ENCODE assay signal across 8 mouse cellular contexts in genomic region chr17:21516201-21517129, GRCm38 (mm10). TPM values are rescaled to one million over a fixed set of nuclear protein-coding genes. Genes with fewer than 3 reads are reported as not detected.
DNase-seq lines count a peak whose midpoint lies in the region; ATAC-seq and TF ChIP-seq lines count a peak whose summit lies in the region.

No protein-coding gene starts in this region.

- peak overlapping the region; percentile 86 for H3K27ac ChIP-seq in ES-Bruce4 (ENCODE audit: insufficient read depth, low read length)
- H3K27ac ChIP-seq in forebrain, embryonic 11.5 days (ENCODE audit: low read depth, low read length) = peak overlapping the region; percentile 80
- peak overlapping the region; percentile 65 for H3K27ac ChIP-seq in thymus, adult 2 months (ENCODE audit: control insufficient read depth, insufficient read depth, low read length)

- H3K4me3 ChIP-seq in ES-Bruce4 (ENCODE audit: low read depth, low read length) = peak overlapping the region; percentile 99
- H3K4me3 ChIP-seq in forebrain, embryonic 11.5 days (ENCODE audit: low read depth, low read length) = peak overlapping the region; percentile 44
- H3K4me3 ChIP-seq in lung, adult 2 months (replicated peaks; ENCODE audit: extremely low read depth, low read depth, low read length) = peak overlapping the region; percentile 99
- H3K4me3 ChIP-seq in thymus, adult 2 months (ENCODE audit: control insufficient read depth, insufficient read depth, low read length) = peak overlapping the region; percentile 54

- WGBS in forebrain, embryonic 11.5 days = 2% methylated on average over 37 of the region's 37 CpGs
- WGBS in lung, adult 2 months = under 1% methylated on average over 37 of the region's 37 CpGs
- 1% methylated on average over 37 of the region's 37 CpGs for WGBS in thymus, adult 2 months

- intact Hi-C loops in heart, postnatal 10 days (cut with DNase I) = loop anchor here (1.0 to 10.0 kb wide), 3 partner anchors 18 to 284 kb away; partner anchors contain the start of gene Zfp54

- peak; percentile 45 for DNase-seq in c-Kit-positive CD71-negative TER-119-negative erythroid progenitor cells, embryonic 14.5 days (ENCODE audit: low read depth)
- DNase-seq in forebrain, embryonic 11.5 days (ENCODE audit: low spot score) = peak; percentile 86
- peak; percentile 83 to 84 for DNase-seq in heart, postnatal 10 days
- peak; percentile 80 to 87 for DNase-seq in kidney, postnatal 4 days
- DNase-seq in lung, adult 2 months = peak; percentile 70
- peak; percentile 60 for DNase-seq in thymus, adult 2 months

- ATAC-seq in forebrain, embryonic 11.5 days (replicated peaks; ENCODE audit: low FRiP score) = peak; percentile 89
- peak; percentile 62 for ATAC-seq in neutrophil, adult 5-6 weeks (ENCODE audit: extremely low read depth, insufficient number of reproducible peaks, low FRiP score, poor library complexity, severe bottlenecking)

- H3K4me2 ChIP-seq in forebrain, embryonic 11.5 days (ENCODE audit: low read depth, low read length, severe bottlenecking) = peak overlapping the region; percentile 77

- TF ChIP-seq POLR2A in ES-Bruce4 (IDR thresholded peaks at IDR 0.05; ENCODE audit: insufficient read depth, low read length) = peak; percentile 58
- TF ChIP-seq POLR2A in lung, adult 2 months (IDR thresholded peaks at IDR 0.05; ENCODE audit: borderline replicate concordance, extremely low read depth, low read depth, low read length) = peak; percentile 73; the same call in 1 of the 2 replicates
- TF ChIP-seq POLR2A in thymus, adult 2 months (IDR thresholded peaks at IDR 0.05; ENCODE audit: control insufficient read depth, extremely low read depth, insufficient read depth, low read length, poor library complexity) = no peak

- no peaks in the 10 kb centered on the region for H3K9me3 ChIP-seq in ES-Bruce4 (replicated peaks; ENCODE audit: control insufficient read depth, insufficient read depth, low read length, poor library complexity, severe bottlenecking)
- H3K9me3 ChIP-seq in forebrain, embryonic 11.5 days (ENCODE audit: control insufficient read depth, low read length) = no peaks in the 10 kb centered on the region

- H3K9ac ChIP-seq in ES-Bruce4 (ENCODE audit: low read depth, poor library complexity, severe bottlenecking) = peak overlapping the region; percentile 93
- peak overlapping the region; percentile 76 for H3K9ac ChIP-seq in forebrain, embryonic 11.5 days (ENCODE audit: low read length)

- H3K36me3 ChIP-seq in ES-Bruce4 (ENCODE audit: control insufficient read depth, insufficient read depth, low read length, poor library complexity, severe bottlenecking) = no peaks in the 10 kb centered on the region
- H3K36me3 ChIP-seq in forebrain, embryonic 11.5 days (ENCODE audit: control insufficient read depth, insufficient read depth, low read length) = no peaks in the 10 kb centered on the region
- H3K36me3 ChIP-seq in thymus, adult 2 months (ENCODE audit: control insufficient read depth, insufficient read depth, low read length) = no peaks in the 10 kb centered on the region

- no peaks in the 10 kb centered on the region for H3K4me1 ChIP-seq in ES-Bruce4 (ENCODE audit: control insufficient read depth, insufficient read depth, low read length)
- H3K4me1 ChIP-seq in forebrain, embryonic 11.5 days (replicated peaks; ENCODE audit: control insufficient read depth, insufficient read depth, low read length) = no peaks in the 10 kb centered on the region
- peaks cover 4% of the 10 kb centered on the region; the same call in 1 of the 2 replicates for H3K4me1 ChIP-seq in lung, adult 2 months (ENCODE audit: control insufficient read depth, insufficient read depth, low read length)
- no peaks in the 10 kb centered on the region for H3K4me1 ChIP-seq in thymus, adult 2 months (replicated peaks; ENCODE audit: control insufficient read depth, insufficient read depth, low read length)

- TF ChIP-seq EP300 in ES-Bruce4 (IDR thresholded peaks at IDR 0.05; ENCODE audit: insufficient read depth, low read depth, low read length) = no peak

- no peaks in the 10 kb centered on the region for H3K27me3 ChIP-seq in ES-Bruce4 (ENCODE audit: control insufficient read depth, insufficient read depth, low read length, poor library complexity, severe bottlenecking)
- no peaks in the 10 kb centered on the region for H3K27me3 ChIP-seq in forebrain, embryonic 11.5 days (ENCODE audit: control insufficient read depth, insufficient read depth, low read length)
- no peaks in the 10 kb centered on the region for H3K27me3 ChIP-seq in thymus, adult 2 months (ENCODE audit: control insufficient read depth, insufficient read depth, low read length)

- TF ChIP-seq CTCF in ES-Bruce4 (IDR thresholded peaks at IDR 0.05; ENCODE audit: low read depth, low read length) = no peak
- no peak for TF ChIP-seq CTCF in lung, adult 2 months (IDR thresholded peaks at IDR 0.05; ENCODE audit: insufficient read depth, low read length)
- no peak for TF ChIP-seq CTCF in thymus, adult 2 months (IDR thresholded peaks at IDR 0.05; ENCODE audit: borderline replicate concordance, control insufficient read depth, extremely low read depth, insufficient read depth, low read length, poor library complexity)

RNA-seq across cellular contexts. Expression of gene Zfp52, which starts 18.9 kb away (rescaled TPM):
- polyA plus RNA-seq in ES-Bruce4 (2011; ENCODE audit: insufficient read depth, insufficient read length, low read depth, missing spikeins) = 6.6 and 10.5 TPM in 2 replicates
- 1.2 and 1.3 TPM in 2 replicates for polyA plus RNA-seq in forebrain, embryonic 11.5 days (2014; fragmentation: Nextera tagmentation; extraction: Ambion mirVana)
- 1 to 10 TPM; 6.4 to 7.2 TPM for total RNA-seq in heart, postnatal 10 days (2021)
- 0.34 and 0.73 TPM in 2 replicates for polyA plus RNA-seq in lung, adult 2 months (2012; rRNA removed)
- 26.4 and 31.0 TPM in 2 replicates for total RNA-seq in neutrophil, adult 5-6 weeks (2017)
- polyA plus RNA-seq in thymus, adult 2 months (2012; rRNA removed) = 0.47 and 0.73 TPM in 2 replicates

RNA-seq across cellular contexts. Expression of gene Zfp53, which starts 27.7 kb away (rescaled TPM):
- polyA plus RNA-seq in ES-Bruce4 (2011; ENCODE audit: insufficient read depth, insufficient read length, low read depth, missing spikeins) = 9.5 and 9.7 TPM in 2 replicates
- polyA plus RNA-seq in forebrain, embryonic 11.5 days (2014; fragmentation: Nextera tagmentation; extraction: Ambion mirVana) = 9.6 TPM in 2 replicates
- 1 to 10 TPM; 2.5 to 2.9 TPM for total RNA-seq in heart, postnatal 10 days (2021)
- polyA plus RNA-seq in lung, adult 2 months (2012; rRNA removed) = 1.5 and 1.8 TPM in 2 replicates
- 38.8 and 40.4 TPM in 2 replicates for total RNA-seq in neutrophil, adult 5-6 weeks (2017)
- 2.9 and 3.7 TPM in 2 replicates for polyA plus RNA-seq in thymus, adult 2 months (2012; rRNA removed)

RNA-seq across cellular contexts. Expression of gene Zfp948, which starts 50.3 kb away (rescaled TPM):
- 12.0 and 13.2 TPM in 2 replicates for polyA plus RNA-seq in ES-Bruce4 (2011; ENCODE audit: insufficient read depth, insufficient read length, low read depth, missing spikeins)
- polyA plus RNA-seq in forebrain, embryonic 11.5 days (2014; fragmentation: Nextera tagmentation; extraction: Ambion mirVana) = 16.3 and 18.6 TPM in 2 replicates
- total RNA-seq in heart, postnatal 10 days (2021) = 1 to 10 TPM; 6.8 to 7.1 TPM
- polyA plus RNA-seq in lung, adult 2 months (2012; rRNA removed) = 1.3 and 1.9 TPM in 2 replicates
- 4.3 and 4.9 TPM in 2 replicates for total RNA-seq in neutrophil, adult 5-6 weeks (2017)
- polyA plus RNA-seq in thymus, adult 2 months (2012; rRNA removed) = 0.14 and 0.44 TPM in 2 replicates

Comparison
In these comparisons a context has a peak if more than half of its experiments do, and no peak if none do; other contexts are left out.
1. Peak in every context shown above with its lines: DNase-seq, ATAC-seq, H3K4me3 ChIP-seq and H3K27ac ChIP-seq.
2. H3K4me3 ChIP-seq: peak in every context shown above with its lines; median percentile 99 in ES-Bruce4; 99 in lung, adult 2 months; 54 in thymus, adult 2 months; 44 in forebrain, embryonic 11.5 days.